Mouse (Mus musculus): ENCODE results near the gene Msrb3. TPM values are rescaled to one million over a fixed set of nuclear protein-coding genes. Genes with fewer than 3 reads are reported as not detected.

The Msrb3 gene
- 7.5 TPM for polyA plus RNA-seq (2015; fragmentation: Illumina TruSeq; extraction: RNeasy Lipid Tissue Mini Kit (QIAGEN cat#74804); ENCODE audit: insufficient read depth, low read depth, low replicate concordance)

GRCm38 (mm10) chr10:120898785-120899762 is at the start of gene Msrb3:
TSS of gene Msrb3 (minus strand) at chr10:120899101.

Other genes starting within 250 kb of the Msrb3 start
- 2.3 TPM for gene Lemd3, start 80.2 kb upstream of the Msrb3 start, polyA plus RNA-seq (2015; fragmentation: Illumina TruSeq; extraction: RNeasy Lipid Tissue Mini Kit (QIAGEN cat#74804); ENCODE audit: insufficient read depth, low read depth, low replicate concordance)
- not detected for gene Wif1, start 134.9 kb upstream of the Msrb3 start, polyA plus RNA-seq (2015; fragmentation: Illumina TruSeq; extraction: RNeasy Lipid Tissue Mini Kit (QIAGEN cat#74804); ENCODE audit: insufficient read depth, low read depth, low replicate concordance)

Data from pancreas, adult 10 weeks (tissue).